Mouse (Mus musculus) embryonic facial prominence, embryonic 11.5 days (tissue): ENCODE data around the gene Ppp2r5e. TPM values are rescaled to one million over a fixed set of nuclear protein-coding genes. Genes with fewer than 3 reads are reported as not detected.

Experiments
- ATAC-seq: fragments of 200-750 bp; cut with Nextera tagmentation; replicated peaks from 2 replicates; pipeline ENCODE4 v1.8.0; 2017; ENCODE audit warnings: low read depth; ENCODE audit not compliant: insufficient number of reproducible peaks, low FRiP score, low TSS enrichment
- DNase-seq: peaks from one replicate; pipeline ENCODE4 v3.0.0-alpha.2; 2015; ENCODE audit warnings: low spot score
- H3K27ac ChIP-seq: fragments of 300-500 bp; sonication (generic); replicated peaks from 2 replicates; pipeline ENCODE4 v1.5.1; 2014; ENCODE audit warnings: mild to moderate bottlenecking, low read depth, low read length, control low read depth
- H3K27me3 ChIP-seq: fragments of 300-500 bp; sonication (generic); 2 replicates; pipeline ENCODE4 v1.6.1; 2014; ENCODE audit warnings: mild to moderate bottlenecking, low read length, moderate library complexity, mixed read lengths; ENCODE audit not compliant: control insufficient read depth, insufficient read depth
- H3K36me3 ChIP-seq: fragments of 300-500 bp; sonication (generic); replicated peaks from 2 replicates; pipeline ENCODE4 v1.6.1; 2014; ENCODE audit warnings: low read depth, mild to moderate bottlenecking, low read length, moderate library complexity, mixed read lengths; ENCODE audit not compliant: control insufficient read depth, insufficient read depth
- H3K4me1 ChIP-seq: fragments of 300-500 bp; sonication (generic); 2 replicates; pipeline ENCODE4 v1.6.1; 2014; ENCODE audit warnings: low read length, mixed read lengths; ENCODE audit not compliant: control insufficient read depth, insufficient read depth
- H3K4me2 ChIP-seq: fragments of 300-500 bp; sonication (generic); 2 replicates; pipeline ENCODE4 v1.6.1; 2014; ENCODE audit warnings: low read depth, mild to moderate bottlenecking, control low read depth, low read length, moderate library complexity
- H3K4me3 ChIP-seq: fragments of 300-500 bp; sonication (generic); 2 replicates; pipeline ENCODE4 v1.5.1; 2014; ENCODE audit warnings: low read depth, low read length, control low read depth
- H3K9ac ChIP-seq: fragments of 300-500 bp; sonication (generic); replicated peaks from 2 replicates; pipeline ENCODE4 v1.6.1; 2014; ENCODE audit warnings: mild to moderate bottlenecking, control low read depth, low read length
- H3K9me3 ChIP-seq: fragments of 300-500 bp; sonication (generic); replicated peaks from 2 replicates; pipeline ENCODE4 v1.6.1; 2016; ENCODE audit warnings: mild to moderate bottlenecking, low read length, inconsistent platforms, mixed read lengths; ENCODE audit not compliant: control insufficient read depth
- WGBS: fragments of 180-500 bp; shearing (Covaris S2); extraction: QIAGEN DNeasy Blood & Tissue Kit; methylation state at CpG from one replicate; pipeline ENCODE4 v1.1.7; 2014; 5-methylcytosine and 5-hydroxymethylcytosine counted together
- polyA plus RNA-seq: library from polyadenylated mRNA; unstranded; fragments of >200 nt; fragmentation: Nextera tagmentation; extraction: Ambion mirVana; gene quantifications from 2 replicates; pipeline ENCODE4 v1.2.1, GENCODE M21; 2014

Ppp2r5e gene
- polyA plus RNA-seq, 1 experiment from 2014 or later: 18.7 TPM

DNA sequence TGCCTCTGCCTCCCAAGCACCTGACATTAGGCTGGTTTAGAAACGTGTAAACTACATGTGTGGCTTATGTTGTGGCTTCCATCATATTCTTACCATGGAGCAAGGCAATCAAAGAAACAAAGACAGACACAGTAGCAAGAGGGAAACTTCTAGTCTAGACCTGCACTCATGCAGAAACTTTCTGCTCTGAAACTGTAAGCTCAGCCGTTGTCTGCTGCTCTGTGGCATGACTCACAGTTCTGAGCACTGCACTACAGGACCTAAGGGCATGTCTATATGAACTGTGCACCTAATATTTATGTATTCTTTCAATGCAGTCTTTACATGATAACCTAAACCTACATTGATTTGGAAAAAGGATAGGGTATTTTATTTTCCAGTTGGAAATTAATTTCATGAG lies 51.8 kb downstream of the Ppp2r5e start:
- Histone ChIP-seq H3K9ac (no peak overlapping the region), H3K9me3 (no peaks in the 10 kb centered on the region), H3K4me1 (no peaks in the 10 kb centered on the region), H3K36me3 (no peaks in the 10 kb centered on the region), H3K4me2 (no peak overlapping the region), H3K27me3 (no peaks in the 10 kb centered on the region), H3K27ac (no peak overlapping the region), H3K4me3 (no peak overlapping the region)
- 91% methylated on average over 2 of the region's 2 CpGs for WGBS
- ATAC-seq (no peak), DNase-seq (no peak)

- WGBS: 70% methylated on average over 3 of the region's 3 CpGs
- H3K4me3 ChIP-seq: no peak overlapping the region
- H3K4me2 ChIP-seq: no peak overlapping the region
- DNase-seq: no peak
- no peaks in the 10 kb centered on the region for H3K36me3 ChIP-seq
- H3K9me3 ChIP-seq: no peaks in the 10 kb centered on the region
- ATAC-seq: no peak
- no peak overlapping the region for H3K27ac ChIP-seq
- no peak overlapping the region for H3K9ac ChIP-seq
- no peaks in the 10 kb centered on the region for H3K27me3 ChIP-seq
- H3K4me1 ChIP-seq: no peaks in the 10 kb centered on the region
Observed at GRCm38 (mm10) chr12:75543346-75543745, 52.7 kb downstream of the Ppp2r5e start.

DNA sequence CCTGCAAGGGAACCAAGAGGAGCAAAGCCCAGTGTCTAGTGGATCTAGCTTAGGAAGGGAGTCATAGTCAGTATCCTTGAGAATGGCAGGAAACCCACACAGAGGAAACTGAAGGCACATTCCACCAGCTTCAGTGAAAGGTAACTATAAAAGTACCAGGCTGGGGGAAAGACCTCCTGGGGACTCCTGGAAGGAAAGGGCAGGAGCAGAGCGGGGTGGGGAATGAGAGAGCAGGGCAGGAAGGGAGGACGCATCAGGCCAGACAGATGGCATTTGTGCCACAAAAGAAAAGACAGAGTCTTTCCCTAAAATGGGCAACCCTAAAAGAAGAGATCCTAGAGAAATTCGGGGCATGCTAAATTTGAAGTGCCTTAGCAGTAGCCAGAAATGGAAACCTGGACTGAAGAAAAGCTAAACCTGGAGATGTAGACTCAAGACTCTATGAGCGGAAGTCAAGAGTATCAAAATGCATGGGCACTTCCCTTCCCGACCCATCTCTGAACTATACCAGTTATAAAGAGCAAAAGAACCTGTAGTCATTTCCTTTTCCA lies 55.3 kb downstream of the Ppp2r5e start:
- ATAC-seq: no peak
- Histone ChIP-seq H3K4me2 (no peak overlapping the region), H3K4me1 (no peaks in the 10 kb centered on the region), H3K36me3 (no peaks in the 10 kb centered on the region), H3K9ac (no peak overlapping the region), H3K9me3 (no peaks in the 10 kb centered on the region), H3K4me3 (no peak overlapping the region), H3K27ac (no peak overlapping the region), H3K27me3 (no peaks in the 10 kb centered on the region)
- no peak for DNase-seq
- 85% methylated on average over 5 of the region's 5 CpGs for WGBS

DNA sequence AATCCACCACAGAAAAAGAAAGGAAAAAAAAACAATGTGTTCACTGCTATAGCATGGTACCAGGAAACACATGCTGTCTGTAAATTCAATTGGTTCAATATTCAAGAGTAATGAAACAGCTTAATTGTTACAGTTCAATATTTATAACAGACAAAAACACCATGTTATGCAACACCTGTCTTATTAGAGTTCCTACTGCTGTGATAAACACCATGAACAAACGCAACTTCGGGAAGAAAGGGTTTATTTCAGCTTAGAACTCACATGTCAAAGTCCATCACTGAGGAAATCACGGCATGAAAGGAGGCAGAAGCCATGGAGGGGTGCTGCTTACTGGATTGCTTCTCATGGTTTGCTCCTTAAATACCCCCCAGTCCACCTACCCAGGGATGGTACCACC lies 56.8 kb downstream of the Ppp2r5e start:
- Histone ChIP-seq H3K4me2 (no peak overlapping the region), H3K9ac (no peak overlapping the region), H3K27me3 (no peaks in the 10 kb centered on the region), H3K36me3 (no peaks in the 10 kb centered on the region), H3K4me1 (no peaks in the 10 kb centered on the region), H3K4me3 (no peak overlapping the region), H3K27ac (no peak overlapping the region), H3K9me3 (no peaks in the 10 kb centered on the region)
- ATAC-seq (no peak), DNase-seq (no peak)
- 88% methylated on average over 3 of the region's 3 CpGs for WGBS

DNA sequence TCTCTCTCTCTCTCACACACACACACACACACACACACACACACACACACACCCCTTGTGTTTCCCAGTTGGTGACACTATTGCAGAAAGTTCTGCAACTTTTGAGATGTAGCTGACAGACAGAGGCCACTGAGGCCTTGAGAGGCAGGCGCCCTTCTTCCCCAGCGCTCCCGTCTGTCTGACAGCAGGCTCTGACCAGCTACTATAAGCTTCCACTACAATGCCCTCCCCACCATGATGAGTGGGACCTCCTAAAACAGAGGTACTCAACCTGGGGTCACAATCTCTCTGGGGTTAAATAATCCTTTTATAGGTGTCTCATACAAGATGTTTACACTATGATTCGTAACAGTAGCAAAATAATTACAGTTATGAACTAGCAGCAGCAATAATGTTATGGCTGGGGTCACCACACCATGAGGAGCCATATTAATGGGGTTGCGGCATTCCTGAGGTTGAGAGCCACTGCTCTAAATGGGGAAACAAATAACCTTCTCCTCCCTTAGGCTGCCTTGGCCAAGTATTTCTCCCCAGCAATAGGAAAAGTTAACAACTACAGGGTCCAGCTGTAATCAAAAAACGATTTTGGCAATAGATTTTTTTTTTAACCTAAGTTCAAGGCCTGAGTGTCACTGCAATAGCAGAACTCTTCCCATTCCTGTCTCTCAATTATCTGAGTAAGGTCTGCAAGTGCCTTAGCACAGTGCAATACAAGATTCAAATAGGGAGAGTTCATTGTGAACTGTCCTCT lies 58.2 kb downstream of the Ppp2r5e start:
- Histone ChIP-seq H3K4me1 (no peaks in the 10 kb centered on the region), H3K4me3 (no peak overlapping the region), H3K27ac (no peak overlapping the region), H3K4me2 (no peak overlapping the region), H3K9me3 (no peaks in the 10 kb centered on the region), H3K9ac (no peak overlapping the region), H3K27me3 (no peaks in the 10 kb centered on the region), H3K36me3 (no peaks in the 10 kb centered on the region)
- no peak for DNase-seq
- no peak for ATAC-seq
- WGBS: 66% methylated on average over 6 of the region's 6 CpGs

- H3K27ac ChIP-seq: no peak overlapping the region
- ATAC-seq (no peak), DNase-seq (no peak)
- H3K4me1 ChIP-seq: no peaks in the 10 kb centered on the region
- H3K4me2 ChIP-seq: no peak overlapping the region
- WGBS: 48% methylated on average over 7 of the region's 7 CpGs
- H3K27me3 ChIP-seq: no peaks in the 10 kb centered on the region
- no peak overlapping the region for H3K4me3 ChIP-seq
- H3K36me3 ChIP-seq: no peaks in the 10 kb centered on the region
- H3K9ac ChIP-seq: no peak overlapping the region
- no peaks in the 10 kb centered on the region for H3K9me3 ChIP-seq
Observed at GRCm38 (mm10) chr12:75537019-75537672, 58.9 kb downstream of the Ppp2r5e start.

DNA sequence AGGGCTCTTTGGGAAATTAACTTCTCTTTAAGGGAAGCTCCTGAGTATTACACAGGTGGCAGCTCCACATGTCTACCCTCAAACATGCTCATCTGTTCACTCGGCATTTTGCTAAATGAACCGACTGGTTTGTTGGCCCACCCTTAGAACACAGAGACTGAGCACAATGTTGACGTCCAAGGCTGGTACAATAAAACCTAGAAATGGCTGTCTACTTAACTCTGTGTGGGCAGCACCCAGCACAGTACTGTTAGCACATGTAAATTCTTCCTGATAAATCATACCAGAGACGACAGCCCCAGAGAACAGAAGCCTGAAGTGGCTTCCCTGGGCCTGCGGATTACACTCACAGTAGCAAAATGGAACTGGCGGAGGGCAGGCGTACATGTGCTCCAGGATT lies 59.5 kb downstream of the Ppp2r5e start:
- no peak overlapping the region for H3K27ac ChIP-seq
- no peaks in the 10 kb centered on the region for H3K4me1 ChIP-seq
- H3K9ac ChIP-seq: no peak overlapping the region
- no peaks in the 10 kb centered on the region for H3K9me3 ChIP-seq
- ATAC-seq (no peak), DNase-seq (no peak)
- no peaks in the 10 kb centered on the region for H3K36me3 ChIP-seq
- H3K4me3 ChIP-seq: no peak overlapping the region
- no peaks in the 10 kb centered on the region for H3K27me3 ChIP-seq
- H3K4me2 ChIP-seq: no peak overlapping the region
- 84% methylated on average over 7 of the region's 7 CpGs for WGBS

DNA sequence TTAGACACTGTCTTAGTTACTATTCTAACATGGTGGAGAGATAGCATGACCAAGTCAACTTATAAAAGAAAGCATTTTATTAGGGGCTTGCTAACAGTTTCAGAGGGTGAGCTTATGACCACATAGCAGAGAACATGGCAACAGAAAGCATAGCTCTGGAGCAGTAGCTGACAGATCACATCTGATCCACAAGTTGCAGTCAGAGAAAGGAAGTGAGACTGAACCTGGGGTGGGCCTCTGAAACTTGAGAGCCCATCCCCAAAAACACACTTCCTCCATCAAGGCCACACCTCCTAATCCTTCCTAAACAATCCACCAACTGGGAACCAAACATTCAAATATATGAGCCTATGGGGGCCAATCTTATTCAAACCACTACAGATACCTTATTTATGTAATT lies 62.9 kb downstream of the Ppp2r5e start:
- Histone ChIP-seq H3K4me3 (no peak overlapping the region), H3K4me1 (no peaks in the 10 kb centered on the region), H3K9me3 (no peaks in the 10 kb centered on the region), H3K36me3 (no peaks in the 10 kb centered on the region), H3K9ac (no peak overlapping the region), H3K27ac (no peak overlapping the region), H3K27me3 (no peaks in the 10 kb centered on the region), H3K4me2 (no peak overlapping the region)
- no peak for ATAC-seq
- DNase-seq: no peak
